Mouse (Mus musculus) cerebellum, adult 9-11 months (tissue): ENCODE measurements around the gene Ak7.
A peak's percentile ranks its signal among the peaks of the same experiment; 100 is the strongest.

Source experiments
- DNase-seq: peaks from one replicate; pipeline ENCODE4 v3.0.0; 2022

Ak7 gene

DNA sequence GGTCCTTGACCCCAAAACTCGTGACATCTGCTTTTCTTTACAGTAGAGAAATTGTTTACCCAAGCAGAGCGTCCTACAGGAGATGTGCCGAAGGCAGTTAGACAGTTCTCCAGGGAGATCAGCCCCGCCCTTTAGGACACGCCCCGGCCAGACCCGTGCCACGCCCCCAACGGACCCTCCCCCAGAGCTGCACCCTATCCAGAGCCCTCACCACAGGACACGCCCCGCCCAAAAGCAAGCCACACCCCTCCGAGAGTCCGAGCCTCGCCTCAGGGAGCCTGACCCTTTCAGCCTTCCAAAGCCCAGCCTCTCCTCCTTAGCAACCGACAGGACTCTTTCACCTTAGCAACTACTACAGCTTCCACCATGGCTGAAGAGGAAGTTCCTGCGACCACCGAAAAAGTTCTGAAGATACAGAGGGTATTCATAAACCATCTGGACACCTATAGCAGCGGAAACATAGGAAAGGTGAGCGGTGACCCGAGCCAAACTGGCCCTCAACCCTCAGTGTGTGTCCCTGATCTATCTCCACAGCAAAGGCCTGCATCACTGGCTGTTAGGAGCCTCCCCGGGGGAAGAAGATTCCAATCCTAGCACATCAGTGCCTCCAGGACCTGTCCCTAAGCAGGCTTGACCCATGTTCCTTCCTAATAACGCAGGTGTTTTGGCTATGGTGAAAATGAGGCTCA is at the start of gene Ak7:
TSS of gene Ak7 (plus strand) at position 178 of the 689 bp plus-strand sequence.
- DNase-seq, result peak; percentile 13

- DNase-seq, result no peak
Observed at GRCm38 (mm10) chr12:105676274-105676673, 29.5 kb upstream of the Ak7 start.

DNA sequence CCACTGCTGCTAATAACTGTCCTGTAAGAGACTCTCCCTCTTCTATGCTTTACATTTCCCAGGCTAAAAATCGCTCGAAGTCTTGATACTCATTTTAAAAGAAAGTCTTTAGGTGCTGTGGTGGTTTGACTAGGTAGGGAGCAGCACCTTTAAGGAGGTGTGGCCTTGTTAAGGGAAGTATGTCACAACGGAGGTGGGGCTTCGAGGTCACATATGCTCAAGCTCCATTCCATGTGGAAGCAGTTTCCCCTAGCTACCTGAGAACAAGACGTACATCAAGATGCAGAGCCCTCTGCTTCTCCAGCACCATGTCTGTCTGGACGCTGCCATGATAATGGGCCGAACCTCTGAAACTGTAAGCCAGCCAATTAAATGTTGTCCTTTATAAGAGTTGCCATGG is 27.6 kb upstream of the Ak7 start:
- no peak for DNase-seq

DNA sequence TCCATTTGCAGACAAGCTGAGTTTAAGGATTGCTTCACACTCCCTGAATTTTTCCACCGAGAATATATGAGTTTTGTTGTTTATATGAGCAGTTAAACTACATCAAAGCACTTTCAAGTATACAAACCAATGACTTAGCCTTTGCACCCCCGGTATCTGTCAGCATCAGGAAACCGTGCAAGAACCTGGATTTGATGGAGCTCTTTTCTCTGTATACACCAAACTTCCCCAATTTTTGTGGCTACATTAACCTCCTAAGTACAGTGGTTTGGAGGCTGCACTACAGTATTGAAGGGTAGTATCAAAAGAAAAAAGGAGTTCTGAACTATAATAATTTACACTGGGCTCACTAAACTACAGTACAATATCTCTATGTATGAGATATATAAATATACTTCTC is 27.0 kb upstream of the Ak7 start:
- no peak for DNase-seq

DNA sequence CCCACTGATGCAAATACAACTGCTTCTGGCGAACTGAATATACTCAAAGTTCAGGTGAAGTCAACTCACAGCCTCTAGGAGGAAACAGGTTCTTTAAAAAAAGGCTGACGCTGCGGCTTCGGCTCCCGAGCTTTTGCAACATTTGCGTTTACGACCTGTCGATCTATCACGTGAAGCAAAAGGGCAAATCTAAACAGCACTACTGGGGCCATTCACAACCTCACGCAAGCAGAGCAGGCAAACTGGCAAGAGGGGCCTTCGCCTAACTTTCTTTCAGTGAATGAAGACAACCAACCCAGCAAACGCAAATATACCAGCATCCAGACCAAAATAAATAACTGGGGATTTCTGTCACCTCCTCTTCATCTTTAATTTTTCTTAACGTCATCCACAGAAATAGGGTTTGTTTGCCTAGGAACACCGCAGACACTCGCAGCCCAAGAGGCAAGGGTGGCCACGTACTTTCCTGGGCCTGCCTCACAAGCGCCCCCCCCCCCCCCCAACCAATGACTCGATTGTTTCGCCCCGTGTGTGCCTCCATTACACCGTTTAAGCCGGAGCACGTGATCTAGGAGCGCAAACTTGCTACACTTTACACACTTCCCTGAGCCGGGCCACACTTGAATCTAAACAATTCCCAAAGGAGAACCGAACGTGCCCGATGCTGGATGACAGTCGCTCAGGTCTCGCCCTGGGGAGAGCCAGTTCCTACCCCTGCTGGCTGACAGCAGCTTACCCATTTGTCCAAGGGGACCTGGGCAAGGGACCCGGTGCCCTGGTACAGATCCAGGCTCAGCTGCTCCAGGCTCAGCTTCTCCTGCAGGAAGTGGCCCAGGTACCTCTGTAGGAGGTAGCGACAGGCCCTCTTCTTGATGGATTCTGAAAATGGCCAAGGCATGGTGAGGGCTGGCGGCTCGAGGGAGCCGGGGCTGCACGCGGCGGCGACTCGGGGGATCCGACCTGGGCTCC is 21.6 kb upstream of the Ak7 start, which contains the start of gene Gskip:
TSS of gene Gskip (plus strand) at position 897 of the 969 bp plus-strand sequence.
- peak; percentile 68 for DNase-seq

DNA sequence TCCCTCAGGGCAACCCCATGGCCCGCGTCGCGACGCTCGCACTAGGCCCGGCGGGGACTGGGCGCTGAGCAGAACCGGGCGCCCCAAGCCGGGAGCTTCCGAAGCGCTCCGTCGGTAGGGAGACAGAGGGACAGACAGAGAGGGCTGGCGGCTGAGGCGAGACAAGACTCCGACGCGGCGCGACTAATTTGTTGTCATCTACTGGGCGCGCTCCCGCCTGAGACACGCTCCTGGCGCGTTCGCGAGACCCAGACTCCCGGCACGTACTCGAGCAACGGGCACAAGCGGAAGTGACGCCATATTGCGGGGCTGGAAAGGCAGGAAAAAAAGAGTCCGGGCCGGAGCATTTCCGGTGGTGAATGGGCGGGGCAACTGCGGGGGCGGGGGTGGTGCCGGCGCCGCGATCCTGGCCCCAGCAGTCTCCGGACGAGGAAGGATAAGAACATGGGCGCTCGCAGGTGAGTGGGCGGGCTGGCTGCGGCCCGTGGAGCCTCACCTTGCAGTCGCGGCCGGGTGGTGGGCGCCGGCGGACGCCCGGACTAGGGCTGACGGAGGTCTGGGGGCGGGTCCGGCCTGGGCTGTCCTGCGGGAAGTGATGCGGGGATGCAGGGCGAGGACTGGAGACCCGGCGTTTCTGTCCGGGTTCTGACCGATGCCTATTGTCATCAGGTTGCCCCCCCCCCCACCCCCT is 20.6 kb upstream of the Ak7 start, which contains the start of gene Atg2b:
TSS of gene Atg2b (minus strand) at position 211 of the 691 bp plus-strand sequence.
- DNase-seq, result peak; percentile 96

DNA sequence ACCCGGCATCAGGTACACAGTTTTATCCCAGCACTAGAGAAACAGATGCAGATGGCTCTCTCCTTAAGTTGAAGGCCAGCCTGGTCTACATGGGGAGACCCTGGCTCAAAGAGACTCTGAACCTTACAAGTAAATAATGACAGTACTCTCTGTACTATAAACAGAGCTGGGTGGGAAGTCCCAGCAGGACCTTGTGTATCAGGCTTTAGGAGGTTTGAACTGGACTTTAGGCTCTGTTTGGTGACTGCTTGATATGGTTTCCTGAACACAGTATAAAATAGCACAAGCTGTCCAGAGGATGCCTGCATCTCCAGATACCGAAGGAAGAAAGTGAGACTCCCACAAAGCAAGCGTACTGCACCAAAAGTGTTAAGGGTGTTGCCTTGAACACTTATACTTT is 19.0 kb upstream of the Ak7 start:
- no peak for DNase-seq

GRCm38 (mm10) chr12:105687416-105687815 is 18.4 kb upstream of the Ak7 start:
- DNase-seq, result no peak

- DNase-seq, result no peak
Observed at GRCm38 (mm10) chr12:105688546-105688945, 17.2 kb upstream of the Ak7 start.

DNA sequence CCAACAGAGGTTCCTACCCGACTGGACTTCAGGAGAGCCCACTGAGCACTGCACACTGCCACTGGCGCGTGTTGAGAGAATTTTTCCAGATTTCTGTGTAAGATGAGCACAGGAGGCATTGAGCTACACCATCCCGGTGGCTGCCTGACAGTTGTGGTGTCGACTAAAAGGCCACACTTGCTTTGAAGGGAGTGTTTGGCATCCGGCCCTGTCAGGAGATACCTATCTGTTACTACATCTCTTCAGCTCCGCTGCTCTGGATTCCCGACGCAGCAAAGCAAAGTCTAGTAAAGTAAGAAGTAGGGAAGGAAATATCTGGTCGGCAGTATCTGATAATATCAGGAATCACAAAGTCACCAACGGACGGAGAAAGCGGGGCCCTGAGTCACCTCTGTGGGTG is 16.3 kb upstream of the Ak7 start:
- no peak for DNase-seq

DNA sequence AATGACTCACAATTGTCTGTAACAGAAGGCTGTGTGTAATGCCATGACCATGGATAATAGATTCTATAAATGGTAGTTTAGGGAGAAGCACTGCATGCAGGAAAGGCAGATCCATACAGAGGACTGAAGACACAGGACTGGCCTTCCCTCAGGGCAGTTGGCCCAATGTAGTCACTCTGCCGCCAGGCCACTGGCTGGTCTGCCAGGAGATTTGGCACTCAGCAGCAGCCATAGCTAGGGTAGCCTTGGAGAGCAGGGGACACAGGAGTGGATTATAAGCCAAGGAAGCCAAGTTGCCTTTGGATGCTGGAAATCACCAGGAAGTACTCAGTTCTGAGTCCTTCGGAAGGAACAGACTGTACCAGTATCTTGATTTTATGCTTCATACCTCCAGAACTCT is 11.8 kb upstream of the Ak7 start:
- DNase-seq, result peak; percentile 17

DNA sequence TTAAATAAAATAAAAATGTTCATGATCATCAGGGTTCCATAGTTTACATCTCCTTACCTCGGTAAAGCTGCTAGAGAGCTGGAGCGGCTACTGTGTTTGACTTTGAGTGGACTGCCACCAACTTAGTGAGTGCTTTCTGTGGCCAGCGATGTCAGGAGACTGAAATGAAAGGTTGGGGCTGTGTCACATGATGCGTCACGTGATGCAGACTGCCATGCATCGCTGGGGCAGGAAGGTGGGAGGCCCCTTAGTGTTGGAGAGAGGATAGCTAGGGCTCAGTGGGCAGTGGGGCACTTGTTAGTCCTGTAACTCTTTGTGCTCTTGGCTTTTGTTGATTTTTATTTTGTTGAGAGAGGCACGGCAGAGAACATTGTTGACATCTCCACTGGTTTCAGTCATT is 9.9 kb upstream of the Ak7 start:
- no peak for DNase-seq

- DNase-seq, result peak; percentile 50
Observed at GRCm38 (mm10) chr12:105697104-105697780, 8.5 kb upstream of the Ak7 start.

DNA sequence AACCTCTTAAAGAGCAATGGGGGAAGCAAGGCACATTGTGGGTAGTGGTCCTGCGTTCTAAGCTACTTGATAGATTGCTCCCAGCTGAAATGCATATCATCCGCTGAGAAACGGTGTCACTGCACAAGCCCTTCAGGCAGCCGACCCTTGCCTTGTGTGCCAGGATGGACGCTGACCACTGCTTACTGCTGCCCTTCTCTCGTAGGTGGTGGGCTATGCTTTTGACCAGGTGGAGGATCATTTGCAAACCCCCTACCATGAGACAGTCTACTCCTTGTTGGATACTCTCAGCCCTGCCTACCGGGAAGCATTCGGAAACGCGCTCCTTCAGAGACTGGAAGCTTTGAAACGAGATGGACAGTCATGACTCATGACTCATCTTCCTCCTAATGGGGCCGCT is 5.3 kb upstream of the Ak7 start:
- DNase-seq, result no peak

DNA sequence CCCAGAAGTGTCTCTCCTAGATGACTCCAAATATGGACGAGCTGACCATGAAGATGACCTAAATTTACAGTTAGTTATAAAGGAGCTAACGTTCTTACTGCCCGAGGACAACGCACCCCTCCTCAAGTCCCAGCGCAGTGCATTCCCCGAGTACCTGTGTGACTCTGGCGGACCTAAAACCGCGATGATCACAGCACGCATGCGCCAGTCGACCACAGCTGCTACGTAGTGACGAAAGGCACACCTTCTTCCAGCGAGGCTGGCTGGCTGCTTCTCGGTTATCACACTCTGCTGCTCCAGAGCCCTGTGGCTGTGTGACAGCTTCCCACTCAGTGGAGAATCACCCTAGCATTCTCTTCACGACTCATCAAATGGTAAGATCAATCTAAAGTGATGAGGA is 12.8 kb downstream of the Ak7 start:
- DNase-seq, result peak; percentile 55

GRCm38 (mm10) chr12:105720196-105720595 is 14.4 kb downstream of the Ak7 start:
- DNase-seq, result no peak

DNA sequence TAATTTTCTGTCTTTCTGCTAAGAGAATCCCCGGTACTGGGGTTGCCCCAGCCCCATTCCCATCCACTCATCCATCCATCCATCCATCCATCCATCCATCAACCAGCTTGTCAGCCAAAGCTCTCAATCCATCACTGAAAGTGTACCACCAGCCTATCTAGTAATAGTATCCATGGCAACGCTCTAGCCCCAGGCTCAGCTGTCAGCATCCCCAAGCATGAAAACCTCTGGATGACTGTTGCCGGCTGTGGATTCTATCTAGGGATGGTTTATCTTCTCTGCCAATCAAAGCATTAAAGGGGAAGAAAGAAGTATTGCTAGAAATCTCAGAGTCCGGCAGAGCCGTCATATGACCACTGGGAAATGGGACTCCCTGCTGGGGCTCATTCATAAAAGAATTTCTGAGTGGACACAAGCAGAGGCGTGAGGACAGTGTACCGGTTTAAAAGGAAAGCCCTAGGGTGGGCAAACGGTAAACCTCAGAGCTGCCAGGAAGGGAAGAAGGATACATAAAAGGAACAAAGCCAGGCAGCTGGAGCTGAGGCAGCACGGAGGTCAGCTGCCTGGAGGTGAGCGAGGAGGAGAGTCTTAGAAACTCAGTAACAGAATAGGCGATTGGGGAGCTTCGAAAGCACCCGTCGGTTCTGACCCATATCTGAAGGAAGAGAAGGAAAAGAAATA is 15.8 kb downstream of the Ak7 start:
- no peak for DNase-seq

DNA sequence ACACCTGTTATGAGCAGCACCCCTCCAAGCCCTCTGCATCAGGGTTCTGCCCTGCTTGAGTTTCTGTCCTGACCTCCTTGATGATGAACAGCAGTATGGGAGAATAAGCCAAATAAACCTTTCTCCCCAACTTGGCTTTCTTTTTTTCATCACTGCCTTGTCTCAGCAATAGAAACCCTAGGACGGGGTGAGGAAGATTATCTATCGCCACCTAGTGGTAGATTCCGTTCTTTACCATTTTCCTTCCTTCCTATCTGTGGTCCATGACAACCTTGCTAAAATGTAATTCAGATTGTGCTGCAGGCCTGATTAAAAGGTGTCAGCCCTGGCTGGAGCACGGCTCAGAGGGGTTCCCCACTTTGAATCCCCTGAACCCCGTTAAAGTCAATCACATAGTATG is 16.9 kb downstream of the Ak7 start:
- DNase-seq, result peak; percentile 15

DNA sequence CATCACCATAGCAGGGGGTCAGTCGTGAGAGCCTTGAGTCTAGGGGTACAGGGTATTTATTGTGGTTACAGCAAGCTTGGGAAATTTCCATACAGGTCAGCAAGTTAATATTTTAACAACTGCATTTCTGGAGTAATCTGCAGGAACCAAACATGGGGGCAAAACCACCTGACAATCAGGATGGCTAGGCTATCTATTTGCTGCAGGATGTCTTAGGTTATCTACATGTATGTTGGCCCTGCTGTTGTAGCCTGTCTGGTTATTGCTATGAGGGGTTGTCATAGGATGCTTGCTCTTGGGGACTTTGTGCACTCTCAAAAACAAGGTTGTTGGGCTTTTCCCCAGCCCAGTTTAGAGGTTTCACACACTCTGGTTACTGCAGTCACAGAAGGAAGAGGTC is 18.8 kb downstream of the Ak7 start:
- no peak for DNase-seq

GRCm38 (mm10) chr12:105725736-105726135 is 20.0 kb downstream of the Ak7 start:
- no peak for DNase-seq

GRCm38 (mm10) chr12:105727268-105727667 is 21.5 kb downstream of the Ak7 start:
- DNase-seq, result no peak

GRCm38 (mm10) chr12:105727964-105728363 is 22.2 kb downstream of the Ak7 start:
- peak; percentile 10 for DNase-seq
